Mouse (Mus musculus) embryo, embryonic 9.5 days (tissue): ENCODE data around the gene Krtap26-1.

Experiments
- DNase-seq: peaks from one replicate; pipeline ENCODE4 v3.0.0-alpha.2; 2017; ENCODE audit errors: extremely low spot score

Krtap26-1 gene

GRCm38 (mm10) chr16:88647358-88647846, at the start of gene Krtap26-1:
Gene Krtap26-1 (minus strand): TSS chr16:88647796.
- DNase-seq, result no peak

- DNase-seq, result no peak
Measured at GRCm38 (mm10) chr16:88696256-88696655, 48.7 kb upstream of the Krtap26-1 start.

- no peak for DNase-seq
Measured at GRCm38 (mm10) chr16:88681282-88681681, 33.7 kb upstream of the Krtap26-1 start.

- DNase-seq, result no peak
Measured at GRCm38 (mm10) chr16:88679099-88679498, 31.5 kb upstream of the Krtap26-1 start.

- DNase-seq, result no peak
Measured at GRCm38 (mm10) chr16:88671571-88671970, 24.0 kb upstream of the Krtap26-1 start, which contains the start of gene Krtap27-1. Gene Krtap27-1 (minus strand): TSS chr16:88671671.

GRCm38 (mm10) chr16:88657426-88657825, 9.8 kb upstream of the Krtap26-1 start:
- no peak for DNase-seq

GRCm38 (mm10) chr16:88651952-88652351, 4.4 kb upstream of the Krtap26-1 start:
- no peak for DNase-seq

- DNase-seq, result no peak
Measured at GRCm38 (mm10) chr16:88651082-88651481, 3.5 kb upstream of the Krtap26-1 start.

- no peak for DNase-seq
Measured at GRCm38 (mm10) chr16:88646366-88647111, 1.1 kb downstream of the Krtap26-1 start.

GRCm38 (mm10) chr16:88640053-88640452, 7.5 kb downstream of the Krtap26-1 start:
- no peak for DNase-seq

- peak; percentile 7 for DNase-seq
Measured at GRCm38 (mm10) chr16:88635142-88635541, 12.5 kb downstream of the Krtap26-1 start.

- no peak for DNase-seq
Measured at GRCm38 (mm10) chr16:88631474-88631873, 16.1 kb downstream of the Krtap26-1 start.

- no peak for DNase-seq
Measured at GRCm38 (mm10) chr16:88627566-88627965, 20.0 kb downstream of the Krtap26-1 start, which contains the start of gene 2310079G19Rik. Gene 2310079G19Rik (minus strand): TSS chr16:88627666.

GRCm38 (mm10) chr16:88612712-88613111, 34.9 kb downstream of the Krtap26-1 start:
- DNase-seq, result no peak

- DNase-seq, result no peak
Measured at GRCm38 (mm10) chr16:88611922-88612321, 35.7 kb downstream of the Krtap26-1 start, which contains the start of gene Krtap24-1. Gene Krtap24-1 (minus strand): TSS chr16:88612279.

- DNase-seq, result no peak
Measured at GRCm38 (mm10) chr16:88604570-88604969, 43.0 kb downstream of the Krtap26-1 start.

GRCm38 (mm10) chr16:88602464-88602863, 45.1 kb downstream of the Krtap26-1 start:
- DNase-seq, result no peak

GRCm38 (mm10) chr16:88600303-88600702, 47.3 kb downstream of the Krtap26-1 start:
- DNase-seq, result no peak

GRCm38 (mm10) chr16:88599504-88600237, 47.9 kb downstream of the Krtap26-1 start:
- peak; percentile 22 for DNase-seq
